Mouse (Mus musculus): ENCODE results near the gene Ubald2.

DNA sequence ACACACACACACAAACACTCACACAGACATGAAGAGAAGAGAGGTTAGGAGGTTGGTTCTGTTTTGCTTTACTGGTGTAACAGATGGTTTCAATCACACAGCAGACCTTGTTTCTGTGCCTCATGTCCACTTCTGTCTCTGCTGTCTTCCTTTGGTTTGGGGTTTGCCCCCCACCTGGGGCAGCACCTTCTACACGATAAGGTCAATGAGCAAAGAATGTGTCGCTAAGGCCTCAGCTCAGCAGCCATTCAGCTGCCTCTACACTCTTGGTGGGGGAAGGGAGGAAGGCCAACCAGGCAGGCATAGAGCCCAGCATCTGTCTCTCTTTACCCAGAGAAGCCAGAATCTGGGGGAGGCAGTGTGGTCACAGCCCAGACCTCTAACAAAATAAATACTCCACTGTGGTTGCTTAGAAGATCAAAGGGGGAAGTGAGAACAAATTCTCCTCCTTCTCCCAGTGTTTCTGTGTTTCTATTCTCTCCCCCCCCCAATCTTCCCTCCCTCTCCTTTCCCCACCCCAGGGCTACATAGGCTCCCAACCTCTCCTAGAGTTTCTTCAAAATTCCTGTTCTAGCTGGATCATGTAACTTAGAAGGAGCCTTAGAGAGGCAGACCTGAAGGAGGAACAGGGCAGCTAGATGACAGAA, 15.6 kb upstream of the Ubald2 start:
- no peak for TF ChIP-seq CTCF (IDR thresholded peaks at IDR 0.05; ENCODE audit: low read depth, low read length)
- no peak for TF ChIP-seq POLR2A (IDR thresholded peaks at IDR 0.05; ENCODE audit: insufficient read depth, low read length)
